In the genomic region with DNA sequence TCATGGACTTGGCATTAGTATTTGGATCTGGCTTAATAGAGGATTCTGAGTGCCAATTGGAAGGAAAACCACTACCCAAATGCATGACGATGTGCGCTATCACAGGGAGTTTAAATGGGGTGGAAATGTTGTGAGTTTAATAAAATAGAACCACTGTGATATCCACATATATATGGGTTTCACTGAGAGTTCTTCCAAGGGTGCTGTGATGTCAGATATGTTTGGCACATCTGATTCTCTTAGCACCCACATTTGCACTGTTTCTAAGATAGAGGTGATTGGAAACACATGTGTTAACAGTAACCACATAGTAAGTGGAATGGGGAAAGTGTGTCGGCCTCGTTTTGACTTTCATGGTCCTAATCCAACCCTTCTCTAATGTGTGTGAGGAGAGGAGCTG, we compare ENCODE assay signal across 12 mouse cellular contexts.
DNase-seq lines count a peak whose midpoint lies in the region; TF ChIP-seq lines count a peak whose summit lies in the region.
"Had no signal": no experiment of that assay in that cellular context is flagged by ENCODE, and none has a peak within 500 bp of the region (broad histone marks: within the 10 kb centered on the region; RNA-seq: fewer than 3 reads in every experiment).

No protein-coding gene starts in this region.

- intact Hi-C loops in gastrocnemius, adult 2 months (cut with DNase I), result no loop called here
- intact Hi-C loops in gastrocnemius, postnatal 36 days (cut with DNase I), result no loop called here
- intact Hi-C loops in left cerebral cortex, postnatal 4 days (cut with DNase I), result no loop called here
- intact Hi-C loops in left cerebral cortex, postnatal 36 days (cut with DNase I), result no loop called here

- H3K27ac ChIP-seq in gastrocnemius, adult 2 months, result peak overlapping the region; percentile 65
- H3K27ac ChIP-seq: hindbrain, embryonic 10.5 days; midbrain, embryonic 10.5 days had no signal

- peak; percentile 42 for DNase-seq in gastrocnemius, adult 2 months
- DNase-seq in gastrocnemius, postnatal 36 days, result no peak
- DNase-seq in left cerebral cortex, postnatal 4 days, result peak; percentile 15
- no peak for DNase-seq in left cerebral cortex, postnatal 36 days (ENCODE audit: low spot score in 2 of 2)
- DNase-seq in brain, embryonic 14.5 days (ENCODE audit: low read depth), result peak; percentile 61
- DNase-seq in lung, postnatal 10 days, result peak; percentile 23
- no peak for DNase-seq in right cerebral cortex, postnatal 4 days
- DNase-seq: cerebellum, postnatal 36 days; kidney, postnatal 36 days; spleen, adult 18-20 months had no signal

- no peak overlapping the region for H3K4me3 ChIP-seq in gastrocnemius, adult 2 months
- H3K4me3 ChIP-seq: hindbrain, embryonic 10.5 days; midbrain, embryonic 10.5 days had no signal

- TF ChIP-seq POLR2A in brain, embryonic 14.5 days (IDR thresholded peaks at IDR 0.05; ENCODE audit: borderline replicate concordance, extremely low read depth, insufficient read depth, insufficient read length, poor library complexity, severe bottlenecking), result no peak

- no peak for TF ChIP-seq CTCF in gastrocnemius, adult 2 months (IDR thresholded peaks at IDR 0.05)
- no peak for TF ChIP-seq CTCF in brain, embryonic 14.5 days (IDR thresholded peaks at IDR 0.05; ENCODE audit: borderline replicate concordance, extremely low read depth, insufficient read depth, insufficient read length)

Comparison
In these comparisons a context has a peak if more than half of its experiments do, and no peak if none do; other contexts are left out.
1. DNase-seq: peak in gastrocnemius, adult 2 months (single experiment), left cerebral cortex, postnatal 4 days (single experiment), brain, embryonic 14.5 days (single experiment) and lung, postnatal 10 days (single experiment); none in gastrocnemius, postnatal 36 days (0 of 2), left cerebral cortex, postnatal 36 days (0 of 2) and right cerebral cortex, postnatal 4 days (single experiment).